Mouse (Mus musculus) megakaryocyte, embryonic 14.5 days (primary cell): ENCODE results near the gene Lrrtm4. TPM values are rescaled to one million over a fixed set of nuclear protein-coding genes. Genes with fewer than 3 reads are reported as not detected.

ENCODE experiments used
- H3K27me3 ChIP-seq: replicated peaks from 2 replicates; pipeline ENCODE3; 2012; ENCODE audit warnings: inconsistent platforms
- H3K36me3 ChIP-seq: replicated peaks from 2 replicates; pipeline ENCODE3; 2012; ENCODE audit warnings: low read length, inconsistent platforms, mixed read lengths
- H3K4me1 ChIP-seq: 2 replicates; pipeline ENCODE4 v1.6.1; 2012; ENCODE audit warnings: inconsistent platforms
- H3K4me3 ChIP-seq: replicated peaks from 2 replicates; pipeline ENCODE3; 2012; ENCODE audit warnings: moderate library complexity, mild to moderate bottlenecking, inconsistent platforms
- H3K9me3 ChIP-seq: 2 replicates; pipeline ENCODE4 v1.6.1; 2012; ENCODE audit warnings: inconsistent platforms
- FLI1 ChIP-seq: IDR thresholded peaks from 2 replicates; pipeline ENCODE4 v1.6.1; 2012; ENCODE audit warnings: low read length, inconsistent platforms, mixed read lengths
- GATA1 ChIP-seq: IDR thresholded peaks from 3 replicates; pipeline ENCODE4 v1.6.1; 2012; ENCODE audit warnings: mixed read lengths, low read length, inconsistent platforms, borderline replicate concordance
- polyA plus RNA-seq: library from polyadenylated mRNA; stranded (reverse); fragments of >175 nt; gene quantifications from 2 replicates; pipeline ENCODE4 v1.2.3, GENCODE M21; 2012; ENCODE audit warnings: low replicate concordance; ENCODE audit not compliant: insufficient read depth

Lrrtm4 gene
- polyA plus RNA-seq, 1 experiment = not detected

DNA sequence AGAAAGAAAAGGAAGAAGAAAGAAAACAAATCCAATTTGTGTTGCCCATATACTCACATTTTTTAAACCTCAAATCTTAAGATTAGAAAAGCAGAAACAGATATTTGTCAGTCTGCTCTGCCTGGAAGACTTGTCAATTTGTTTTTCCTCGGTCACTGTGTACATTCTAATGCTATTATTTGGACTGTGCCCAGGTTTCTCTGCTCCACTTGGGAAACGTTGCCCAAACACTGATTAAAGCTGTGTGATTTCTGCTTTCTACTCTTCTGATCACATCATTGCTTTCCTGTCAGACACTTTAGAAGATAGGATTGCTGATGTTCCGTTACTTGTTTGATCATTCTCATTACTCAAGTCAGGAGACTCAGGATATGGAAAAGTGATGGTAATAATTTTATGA is 247.1 kb downstream of the Lrrtm4 start:
- Histone ChIP-seq H3K27me3 (no peaks in the 10 kb centered on the region), H3K4me3 (no peak overlapping the region), H3K36me3 (no peaks in the 10 kb centered on the region), H3K4me1 (no peaks in the 10 kb centered on the region), H3K9me3 (no peaks in the 10 kb centered on the region)
- no peak for TF ChIP-seq FLI1
- TF ChIP-seq GATA1 = no peak

DNA sequence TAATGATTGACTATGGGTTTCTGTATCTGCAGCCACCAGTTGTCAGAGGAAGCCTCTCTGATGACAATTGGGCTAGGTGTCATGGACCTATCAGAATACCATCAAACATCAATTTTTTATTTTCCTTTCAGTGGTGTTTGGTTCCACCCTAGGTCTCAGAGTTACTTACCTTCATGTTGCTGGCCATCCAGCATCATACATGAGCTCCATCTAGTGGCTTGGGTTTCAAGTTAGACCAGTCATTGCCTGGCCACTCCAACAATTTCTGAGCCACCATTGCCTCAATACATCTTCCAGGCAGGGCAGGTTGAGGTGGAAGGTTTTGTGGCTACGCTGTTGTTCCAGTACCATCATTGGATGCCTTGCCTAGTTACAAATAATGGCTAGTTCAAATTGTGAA is 268.3 kb downstream of the Lrrtm4 start:
- TF ChIP-seq GATA1 = no peak
- H3K4me1 ChIP-seq = no peaks in the 10 kb centered on the region; the same call in 1 of the 2 replicates

DNA sequence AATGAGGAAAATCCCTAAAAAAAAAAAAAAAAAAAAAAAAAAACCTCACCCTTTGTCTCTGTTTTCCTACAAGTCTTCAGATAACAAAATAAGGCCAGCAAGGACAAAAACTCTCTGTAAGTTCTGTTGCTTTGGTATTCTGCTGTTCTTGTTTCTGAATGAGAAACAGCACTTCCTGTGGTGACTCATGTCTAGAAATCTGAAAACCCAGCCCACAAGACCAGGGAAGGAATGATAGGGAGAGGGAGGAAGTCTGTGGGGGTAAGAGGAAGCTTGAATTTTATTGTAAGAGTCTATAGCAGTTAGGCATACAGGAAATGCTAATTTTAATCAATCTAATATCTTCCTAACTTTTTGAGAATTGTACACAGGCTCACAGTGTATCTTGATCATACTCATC is 283.2 kb downstream of the Lrrtm4 start:
- no peaks in the 10 kb centered on the region for H3K9me3 ChIP-seq

More for the DNA sequence above, 268.3 kb downstream of the Lrrtm4 start:
- no peak overlapping the region for H3K4me3 ChIP-seq
- no peaks in the 10 kb centered on the region for H3K36me3 ChIP-seq
- H3K9me3 ChIP-seq = no peaks in the 10 kb centered on the region
- H3K27me3 ChIP-seq = no peaks in the 10 kb centered on the region

GRCm38 (mm10) chr6:80303568-80303967 is 284.9 kb downstream of the Lrrtm4 start:
- no peaks in the 10 kb centered on the region for H3K27me3 ChIP-seq
- no peak for TF ChIP-seq FLI1
- TF ChIP-seq GATA1 = no peak
- no peaks in the 10 kb centered on the region for H3K36me3 ChIP-seq
- H3K9me3 ChIP-seq = no peaks in the 10 kb centered on the region
- no peak overlapping the region for H3K4me3 ChIP-seq
- peaks cover 16% of the 10 kb centered on the region; the same call in 1 of the 2 replicates for H3K4me1 ChIP-seq

More for the DNA sequence above, 283.2 kb downstream of the Lrrtm4 start:
- TF ChIP-seq FLI1 (no peak), GATA1 (no peak)
- Histone ChIP-seq H3K36me3 (no peaks in the 10 kb centered on the region), H3K4me3 (no peak overlapping the region), H3K4me1 (peaks cover 16% of the 10 kb centered on the region; the same call in 1 of the 2 replicates), H3K27me3 (no peaks in the 10 kb centered on the region)

DNA sequence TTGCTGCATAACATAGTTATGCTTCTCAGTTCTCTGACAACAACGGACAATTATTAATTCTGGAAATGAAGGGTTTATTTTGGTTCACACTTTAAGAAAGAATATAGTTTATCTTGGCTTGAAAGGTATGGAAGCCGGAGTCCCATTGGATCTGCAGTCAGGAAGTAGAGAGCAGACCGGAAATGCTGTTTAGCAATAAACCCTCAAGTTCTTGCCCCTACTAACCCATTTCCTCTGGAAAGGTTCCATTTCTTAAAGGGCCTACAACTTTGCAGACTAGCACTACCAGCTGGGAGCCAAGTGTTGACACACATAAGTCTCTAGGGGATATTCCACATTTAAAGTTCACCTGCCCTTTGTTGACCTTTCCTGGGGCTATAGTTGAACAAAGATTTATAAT is 309.7 kb downstream of the Lrrtm4 start:
- H3K4me3 ChIP-seq = no peak overlapping the region

DNA sequence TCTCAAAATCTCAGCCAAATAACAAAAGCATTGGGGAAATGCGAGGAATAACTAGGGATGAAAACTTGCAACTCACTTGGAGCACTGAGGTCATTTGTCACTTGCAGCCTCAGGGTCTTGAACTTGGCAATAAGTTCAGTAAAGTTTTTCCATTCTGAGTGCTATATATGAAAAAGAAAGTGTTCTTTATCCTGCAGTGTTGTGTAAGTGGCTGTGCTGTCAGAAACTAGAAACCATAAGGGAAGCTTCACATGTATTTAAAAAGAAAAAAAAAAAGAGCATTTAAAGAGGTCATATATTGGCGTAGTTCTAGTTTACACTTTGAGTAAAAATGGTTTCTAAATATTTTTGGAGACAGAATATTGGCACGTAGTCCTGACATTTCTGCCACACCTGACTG is 313.1 kb downstream of the Lrrtm4 start:
- TF ChIP-seq GATA1 = no peak
- no peak for TF ChIP-seq FLI1
- Histone ChIP-seq H3K9me3 (no peaks in the 10 kb centered on the region), H3K27me3 (no peaks in the 10 kb centered on the region), H3K4me1 (peaks cover 3% of the 10 kb centered on the region; the same call in 1 of the 2 replicates), H3K36me3 (no peaks in the 10 kb centered on the region), H3K4me3 (no peak overlapping the region)

More for the DNA sequence above, 309.7 kb downstream of the Lrrtm4 start:
- no peak for TF ChIP-seq GATA1
- TF ChIP-seq FLI1 = no peak
- Histone ChIP-seq H3K27me3 (no peaks in the 10 kb centered on the region), H3K9me3 (peaks cover 6% of the 10 kb centered on the region), H3K36me3 (no peaks in the 10 kb centered on the region), H3K4me1 (peaks cover 3% of the 10 kb centered on the region; the same call in 1 of the 2 replicates)

- no peak for TF ChIP-seq FLI1
- TF ChIP-seq GATA1 = no peak
- H3K27me3 ChIP-seq = no peaks in the 10 kb centered on the region
- peaks cover 22% of the 10 kb centered on the region for H3K4me1 ChIP-seq
Observed at GRCm38 (mm10) chr6:80352307-80352706, 333.6 kb downstream of the Lrrtm4 start.

GRCm38 (mm10) chr6:80357092-80357491 is 338.4 kb downstream of the Lrrtm4 start:
- Histone ChIP-seq H3K36me3 (no peaks in the 10 kb centered on the region), H3K4me1 (peaks cover 25% of the 10 kb centered on the region), H3K27me3 (no peaks in the 10 kb centered on the region), H3K9me3 (no peaks in the 10 kb centered on the region), H3K4me3 (no peak overlapping the region)
- TF ChIP-seq GATA1 (no peak), FLI1 (no peak)

More at GRCm38 (mm10) chr6:80352307-80352706, 333.6 kb downstream of the Lrrtm4 start:
- Histone ChIP-seq H3K36me3 (no peaks in the 10 kb centered on the region), H3K4me3 (no peak overlapping the region), H3K9me3 (no peaks in the 10 kb centered on the region)

DNA sequence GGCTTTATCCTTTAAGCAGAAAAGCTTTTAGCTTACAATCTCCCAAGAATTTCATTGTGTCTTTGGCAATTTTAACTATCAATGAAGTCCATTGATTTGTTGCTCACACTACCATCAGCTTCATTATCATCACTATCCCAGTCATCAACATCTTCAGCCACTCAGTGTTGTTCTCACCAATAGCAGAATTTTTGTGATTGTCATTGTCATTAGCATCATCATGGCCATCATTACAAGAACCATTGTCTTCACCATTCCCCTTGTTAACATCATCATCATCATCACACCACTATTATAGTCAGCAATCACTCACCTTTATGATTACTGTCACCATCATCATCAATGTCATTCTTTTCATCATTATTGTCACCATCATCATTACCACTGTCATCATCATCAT is 344.9 kb downstream of the Lrrtm4 start:
- H3K9me3 ChIP-seq = no peaks in the 10 kb centered on the region
- H3K4me3 ChIP-seq = no peak overlapping the region
- no peaks in the 10 kb centered on the region for H3K4me1 ChIP-seq
- H3K36me3 ChIP-seq = no peaks in the 10 kb centered on the region
- H3K27me3 ChIP-seq = no peaks in the 10 kb centered on the region
- TF ChIP-seq GATA1 (no peak), FLI1 (no peak)

DNA sequence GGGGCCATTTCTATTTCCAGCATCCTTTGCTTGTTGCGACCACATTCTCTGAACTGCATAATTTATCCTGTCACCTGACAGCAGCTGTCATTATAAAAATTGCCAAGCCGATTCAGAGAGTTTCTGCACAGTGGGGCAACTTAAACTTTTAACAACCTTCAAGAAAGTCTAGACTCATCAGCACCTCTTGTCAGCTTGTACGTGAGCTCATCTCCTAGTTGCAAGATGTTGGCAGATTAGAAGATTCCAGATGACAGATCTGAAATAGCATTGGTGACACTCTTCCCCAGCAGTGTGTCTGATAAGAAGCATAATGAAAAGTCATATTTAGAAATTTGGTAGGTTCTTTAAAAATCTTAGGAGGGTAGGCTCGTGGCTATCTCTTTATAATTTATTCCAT is 347.9 kb downstream of the Lrrtm4 start:
- Histone ChIP-seq H3K36me3 (no peaks in the 10 kb centered on the region), H3K9me3 (no peaks in the 10 kb centered on the region), H3K4me1 (no peaks in the 10 kb centered on the region), H3K4me3 (no peak overlapping the region), H3K27me3 (no peaks in the 10 kb centered on the region)
- TF ChIP-seq FLI1 (no peak), GATA1 (no peak)

DNA sequence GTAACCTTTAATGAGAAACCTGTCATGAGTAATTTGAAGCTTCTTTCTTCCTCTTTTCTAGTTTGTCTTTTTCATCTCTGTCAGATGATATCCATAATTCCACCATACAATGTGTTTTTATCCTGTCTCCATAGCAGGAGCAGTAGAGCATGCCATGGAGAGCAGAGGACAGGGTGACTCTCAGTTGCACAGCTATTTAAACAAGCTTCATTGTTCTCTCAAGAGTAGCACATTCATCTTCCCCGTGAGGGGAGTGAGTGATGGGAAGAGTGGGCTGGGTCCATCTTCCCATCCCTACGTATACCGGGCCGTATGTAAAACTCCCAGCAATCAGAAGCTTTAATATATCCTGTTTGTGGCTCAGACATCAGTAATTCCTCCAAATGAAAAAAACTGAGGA is 370.9 kb downstream of the Lrrtm4 start:
- TF ChIP-seq FLI1 = no peak
- TF ChIP-seq GATA1 = no peak

More for the DNA sequence above, 370.9 kb downstream of the Lrrtm4 start:
- Histone ChIP-seq H3K4me1 (no peaks in the 10 kb centered on the region), H3K9me3 (no peaks in the 10 kb centered on the region), H3K36me3 (no peaks in the 10 kb centered on the region), H3K4me3 (no peak overlapping the region), H3K27me3 (no peaks in the 10 kb centered on the region)
